In the genomic region with DNA sequence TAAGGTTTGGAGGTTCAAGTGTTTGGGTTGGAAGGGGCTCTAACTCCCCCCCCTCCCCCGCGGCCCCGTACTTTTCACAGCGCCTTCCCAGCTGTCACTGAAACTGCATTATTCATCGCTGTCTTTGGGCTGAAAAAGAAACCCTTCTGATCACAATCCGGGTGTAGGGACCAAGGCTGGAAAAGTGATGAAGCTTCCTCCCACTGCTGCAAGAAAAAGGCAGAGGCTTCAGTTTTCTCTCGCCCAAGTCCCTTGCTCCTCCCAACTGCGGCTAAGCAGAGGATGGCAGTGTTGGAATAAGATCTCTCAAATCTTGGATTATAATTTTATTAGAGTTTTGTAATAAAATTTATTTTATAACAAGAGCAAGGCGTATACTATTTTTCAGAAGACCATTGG, we compare ENCODE assay signal across 8 mouse cellular contexts. TPM values are rescaled to one million over a fixed set of nuclear protein-coding genes. Genes with fewer than 3 reads are reported as not detected.
DNase-seq lines count a peak whose midpoint lies in the region; ATAC-seq and TF ChIP-seq lines count a peak whose summit lies in the region.

No protein-coding gene starts in this region.

- no peaks in the 10 kb centered on the region for H3K79me2 ChIP-seq in heart, adult 2 months (replicated peaks; ENCODE audit: control insufficient read depth, insufficient read depth, low read length)
- no peaks in the 10 kb centered on the region for H3K79me2 ChIP-seq in macrophage (ENCODE audit: inconsistent target)

- ATAC-seq in G1E (ENCODE audit: extremely low read depth, insufficient number of reproducible peaks, low FRiP score, poor library complexity, severe bottlenecking) = no peak

- no peak for TF ChIP-seq CTCF in heart, adult 2 months (IDR thresholded peaks at IDR 0.05)
- TF ChIP-seq CTCF in G1E (IDR thresholded peaks at IDR 0.05; ENCODE audit: low read depth, low read length) = no peak

- peak overlapping the region; percentile 95 for H3K27ac ChIP-seq in heart, adult 2 months
- peak overlapping the region; percentile 90 for H3K27ac ChIP-seq in macrophage

- no peaks in the 10 kb centered on the region for H3K27me3 ChIP-seq in heart, adult 2 months (ENCODE audit: control insufficient read depth, insufficient read depth, low read length)
- 0 out of 2 replicates have a peak, but pooled peaks cover 3% of the 10 kb centered on the region for H3K27me3 ChIP-seq in G1E (ENCODE audit: insufficient read depth, low read length)

- H3K4me3 ChIP-seq in heart, adult 2 months = peak overlapping the region; percentile 44; the same call in 1 of the 2 replicates
- H3K4me3 ChIP-seq in G1E (ENCODE audit: low read depth, low read length) = peak overlapping the region; percentile 61; the same call in 1 of the 2 replicates
- no peak overlapping the region for H3K4me3 ChIP-seq in macrophage (ENCODE audit: inconsistent target)

- no peaks in the 10 kb centered on the region for H3K9me3 ChIP-seq in G1E (replicated peaks)

- peak overlapping the region; percentile 73 for H3K9ac ChIP-seq in heart, adult 2 months (ENCODE audit: low read depth, low read length)

- DNase-seq in heart, adult 2 months = no peak
- no peak for DNase-seq in heart, postnatal 25 days (ENCODE audit: low spot score)
- DNase-seq in G1E (ENCODE audit: low spot score) = no peak
- DNase-seq in heart, postnatal 10 days = peak; percentile 14 to 20
- no peak for DNase-seq in layer of hippocampus, adult 18-20 months (ENCODE audit: low spot score in 2 of 2)
- no peak for DNase-seq in gastrocnemius, postnatal 14 days
- no peak for DNase-seq in adrenal gland, postnatal 4 days (ENCODE audit: low spot score in 2 of 2)

- H3K4me1 ChIP-seq in heart, adult 2 months (ENCODE audit: control insufficient read depth, insufficient read depth, low read length) = peaks cover 6% of the 10 kb centered on the region
- H3K4me1 ChIP-seq in G1E (ENCODE audit: insufficient read depth, low read depth, low read length) = peaks cover 56% of the 10 kb centered on the region

- WGBS in heart, adult 2 months = 12% methylated on average over 9 of the region's 9 CpGs
- WGBS in macrophage (ENCODE audit: missing documents) = 38% methylated on average over 9 of the region's 9 CpGs

- no peaks in the 10 kb centered on the region for H3K36me3 ChIP-seq in heart, adult 2 months (ENCODE audit: control insufficient read depth, insufficient read depth, low read length)
- H3K36me3 ChIP-seq in G1E (replicated peaks) = no peaks in the 10 kb centered on the region
- H3K36me3 ChIP-seq in macrophage (ENCODE audit: inconsistent target) = no peaks in the 10 kb centered on the region

- TF ChIP-seq EP300 in heart, adult 2 months (IDR thresholded peaks at IDR 0.05; ENCODE audit: insufficient read depth, low read depth, low read length) = no peak

- no peak for TF ChIP-seq POLR2A in heart, adult 2 months (IDR thresholded peaks at IDR 0.05; ENCODE audit: insufficient read depth, low read depth, low read length)

- intact Hi-C loops in heart, adult 2 months (cut with DNase I) = loop anchor here (2.0 kb wide), 1 partner anchor 16 kb away; a partner anchor contains a TSS
- intact Hi-C loops in heart, postnatal 25 days (cut with DNase I) = no loop called here
- intact Hi-C loops in heart, postnatal 10 days (cut with DNase I) = loop anchor here (2.0 to 5.0 kb wide), 2 partner anchors 16 to 175 kb away; a partner anchor contains a TSS
- intact Hi-C loops in gastrocnemius, postnatal 14 days (cut with DNase I; ENCODE audit: low total_unique reads) = no loop called here

RNA-seq across cellular contexts. Expression of a gene that starts 2.1 kb away (rescaled TPM):
- 1 to 10 TPM; 5.6 to 6.6 TPM for total RNA-seq in heart, adult 2 months (2021)
- polyA plus RNA-seq in heart, adult 2 months (2012; rRNA removed) = 15.9 and 26.1 TPM in 2 replicates
- 1 to 10 TPM; 4.4 to 9.8 TPM for total RNA-seq in heart, postnatal 25 days (2021)
- total RNA-seq in G1E (2014; fragmentation: Nextera tagmentation) (28.3 and 38.2 TPM in 2 replicates), G1E (2017) (17.2 and 34.2 TPM in 2 replicates)
- polyA plus RNA-seq in G1E (2012) (70.8 and 77.9 TPM in 2 replicates), macrophage (2018) (4.1 to 7.3 TPM (median 4.2 TPM) in 3 replicates)
- 1 to 10 TPM; 5.8 to 7.8 TPM for total RNA-seq in heart, postnatal 10 days (2021)
- total RNA-seq in macrophage (2018; cell fraction: chromatin; rRNA removed) = 1 to 10 TPM in 7 of 26 experiments, under 1 TPM in 1, not detected in 18; 0.79 to 3.1 (median 1.5) TPM
- 1 to 10 TPM; 1.9 to 5.8 (median 3.9) TPM for total RNA-seq in macrophage (2018; cell fraction: cytosol; rRNA removed)
- total RNA-seq in macrophage (2018; cell fraction: nucleus; rRNA removed) = 1 to 10 TPM in 18 of 26 experiments, under 1 TPM in 1, not detected in 7; 0.86 to 6.4 (median 2.7) TPM
- total RNA-seq in layer of hippocampus, adult 18-20 months (2021) = 10 to 100 TPM; 15.2 to 21.0 TPM
- 1 to 10 TPM; 2.9 to 4.7 TPM for total RNA-seq in gastrocnemius, postnatal 14 days (2021)
- total RNA-seq in adrenal gland, postnatal 4 days (2021) = 10 to 100 TPM; 20.6 TPM

RNA-seq across cellular contexts. Expression of a gene that starts 13.1 kb away (rescaled TPM):
- 10 to 100 TPM; 15.3 to 17.8 TPM for total RNA-seq in heart, adult 2 months (2021)
- polyA plus RNA-seq in heart, adult 2 months (2012; rRNA removed) = 13.0 and 14.2 TPM in 2 replicates
- total RNA-seq in heart, postnatal 25 days (2021) = 10 to 100 TPM; 14.4 to 16.4 TPM
- total RNA-seq in G1E (2014; fragmentation: Nextera tagmentation) (5.3 and 6.4 TPM in 2 replicates), G1E (2017) (6.1 and 8.2 TPM in 2 replicates)
- polyA plus RNA-seq in G1E (2012) (25.9 and 37.4 TPM in 2 replicates), macrophage (2018) (11.7 to 37.1 TPM (median 15.6 TPM) in 3 replicates)
- 10 to 100 TPM; 16.7 to 19.4 TPM for total RNA-seq in heart, postnatal 10 days (2021)
- total RNA-seq in macrophage (2018; cell fraction: chromatin; rRNA removed) = 10 to 100 TPM in 17 of 26 experiments, 1 to 10 TPM in 9; 3.6 to 22.4 (median 12.0) TPM
- 10 to 100 TPM; 21.1 to 43.6 (median 31.0) TPM for total RNA-seq in macrophage (2018; cell fraction: cytosol; rRNA removed)
- 10 to 100 TPM; 13.9 to 44.9 (median 28.3) TPM for total RNA-seq in macrophage (2018; cell fraction: nucleus; rRNA removed)
- total RNA-seq in layer of hippocampus, adult 18-20 months (2021) = 10 to 100 TPM; 32.9 to 36.4 TPM
- total RNA-seq in gastrocnemius, postnatal 14 days (2021) = 10 to 100 TPM; 13.5 to 14.3 TPM
- total RNA-seq in adrenal gland, postnatal 4 days (2021) = 10 to 100 TPM; 24.3 to 26.0 TPM

RNA-seq across cellular contexts. Expression of a gene that starts 15.6 kb away (rescaled TPM):
- 10 to 100 TPM; 63.4 to 70.8 TPM for total RNA-seq in heart, adult 2 months (2021)
- 83.0 and 90.0 TPM in 2 replicates for polyA plus RNA-seq in heart, adult 2 months (2012; rRNA removed)
- total RNA-seq in heart, postnatal 25 days (2021) = 10 to 100 TPM; 59.6 to 65.7 TPM
- total RNA-seq in G1E (2014; fragmentation: Nextera tagmentation) (98.4 and 104 TPM in 2 replicates), G1E (2017) (4.4 and 5.8 TPM in 2 replicates)
- polyA plus RNA-seq in G1E (2012) (31.8 and 32.8 TPM in 2 replicates), macrophage (2018) (23.6 to 47.7 TPM (median 36.7 TPM) in 3 replicates)
- 10 to 100 TPM; 71.1 to 85.8 TPM for total RNA-seq in heart, postnatal 10 days (2021)
- total RNA-seq in macrophage (2018; cell fraction: chromatin; rRNA removed) = 100 to 1,000 TPM in 20 of 26 experiments, 10 to 100 TPM in 6; 79.4 to 259 (median 167) TPM
- total RNA-seq in macrophage (2018; cell fraction: cytosol; rRNA removed) = 10 to 100 TPM; 20.1 to 40.4 (median 26.4) TPM
- 100 to 1,000 TPM in 24 of 26 experiments, 10 to 100 TPM in 2; 83.9 to 283 (median 140) TPM for total RNA-seq in macrophage (2018; cell fraction: nucleus; rRNA removed)
- total RNA-seq in layer of hippocampus, adult 18-20 months (2021) = 1,000 to 10,000 TPM in 1 of 2 experiments, 100 to 1,000 TPM in 1; 995 to 1,010 TPM
- total RNA-seq in gastrocnemius, postnatal 14 days (2021) = 10 to 100 TPM; 37.9 to 39.7 TPM
- 100 to 1,000 TPM; 208 to 226 TPM for total RNA-seq in adrenal gland, postnatal 4 days (2021)

RNA-seq across cellular contexts. Expression of a gene that starts 22.4 kb away (rescaled TPM):
- total RNA-seq in heart, adult 2 months (2021) = 10 to 100 TPM; 44.4 to 79.8 TPM
- polyA plus RNA-seq in heart, adult 2 months (2012; rRNA removed) = 18.0 and 36.4 TPM in 2 replicates
- total RNA-seq in heart, postnatal 25 days (2021) = 10 to 100 TPM; 32.3 to 61.0 TPM
- total RNA-seq in G1E (2014; fragmentation: Nextera tagmentation) (55.2 and 55.5 TPM in 2 replicates), G1E (2017) (8.9 TPM in 2 replicates)
- polyA plus RNA-seq in G1E (2012) (40.6 TPM in 2 replicates), macrophage (2018) (8.8 to 17.5 TPM (median 11.6 TPM) in 3 replicates)
- 100 to 1,000 TPM in 1 of 2 experiments, 10 to 100 TPM in 1; 61.4 to 101 TPM for total RNA-seq in heart, postnatal 10 days (2021)
- 100 to 1,000 TPM in 3 of 26 experiments, 10 to 100 TPM in 20, 1 to 10 TPM in 3; 2.1 to 182 (median 41.9) TPM for total RNA-seq in macrophage (2018; cell fraction: chromatin; rRNA removed)
- total RNA-seq in macrophage (2018; cell fraction: cytosol; rRNA removed) = 10 to 100 TPM in 18 of 26 experiments, 1 to 10 TPM in 8; 1.2 to 30.8 (median 12.4) TPM
- 100 to 1,000 TPM in 2 of 26 experiments, 10 to 100 TPM in 19, 1 to 10 TPM in 5; 3.2 to 114 (median 23.5) TPM for total RNA-seq in macrophage (2018; cell fraction: nucleus; rRNA removed)
- total RNA-seq in layer of hippocampus, adult 18-20 months (2021) = 100 to 1,000 TPM in 1 of 2 experiments, 10 to 100 TPM in 1; 92.9 to 115 TPM
- 10 to 100 TPM; 22.1 to 77.5 TPM for total RNA-seq in gastrocnemius, postnatal 14 days (2021)
- total RNA-seq in adrenal gland, postnatal 4 days (2021) = 100 to 1,000 TPM in 1 of 2 experiments, 10 to 100 TPM in 1; 99.4 to 130 TPM

RNA-seq across cellular contexts. Expression of a gene that starts 27.2 kb away (rescaled TPM):
- total RNA-seq in heart, adult 2 months (2021) = under 1 TPM; 0.21 to 0.59 TPM
- polyA plus RNA-seq in heart, adult 2 months (2012; rRNA removed) = 0.61 and 1.1 TPM in 2 replicates
- 1 to 10 TPM in 1 of 2 experiments, under 1 TPM in 1; 0.62 to 1.2 TPM for total RNA-seq in heart, postnatal 25 days (2021)
- 176 and 241 TPM in 2 replicates for total RNA-seq in G1E (2014; fragmentation: Nextera tagmentation)
- 117 and 133 TPM in 2 replicates for total RNA-seq in G1E (2017)
- polyA plus RNA-seq in G1E (2012) = 296 TPM in 2 replicates
- total RNA-seq in heart, postnatal 10 days (2021) = 10 to 100 TPM; 11.6 to 15.4 TPM
- total RNA-seq in macrophage (2018; cell fraction: chromatin; rRNA removed) = 10 to 100 TPM in 7 of 26 experiments, 1 to 10 TPM in 15, under 1 TPM in 2, not detected in 2; 0.53 to 31.9 (median 6.0) TPM
- 1 to 10 TPM; 1.8 to 7.3 (median 4.3) TPM for total RNA-seq in macrophage (2018; cell fraction: cytosol; rRNA removed)
- total RNA-seq in macrophage (2018; cell fraction: nucleus; rRNA removed) = 10 to 100 TPM in 3 of 26 experiments, 1 to 10 TPM in 21, under 1 TPM in 1, not detected in 1; 0.69 to 20.2 (median 3.6) TPM
- polyA plus RNA-seq in macrophage (2018) = 4.2 to 8.5 TPM (median 7.3 TPM) in 3 replicates
- not detected for total RNA-seq in layer of hippocampus, adult 18-20 months (2021)
- 1 to 10 TPM; 4.2 to 4.4 TPM for total RNA-seq in gastrocnemius, postnatal 14 days (2021)
- total RNA-seq in adrenal gland, postnatal 4 days (2021) = 10 to 100 TPM; 41.5 to 41.7 TPM

Comparison
In these comparisons a context has a peak if more than half of its experiments do, and no peak if none do; other contexts are left out.
1. DNase-seq: peak in heart, postnatal 10 days (2 of 2); none in heart, adult 2 months (0 of 2), heart, postnatal 25 days (single experiment), G1E (single experiment), layer of hippocampus, adult 18-20 months (0 of 2), gastrocnemius, postnatal 14 days (single experiment) and adrenal gland, postnatal 4 days (0 of 2).
2. intact Hi-C loops: an anchor here in heart, adult 2 months (2.0 kb wide) and heart, postnatal 10 days (2.0 to 5.0 kb wide); none called in heart, postnatal 25 days and gastrocnemius, postnatal 14 days.
3. RNA of a gene that starts 15.6 kb away (total RNA-seq): 995 to 1,010 TPM in layer of hippocampus, adult 18-20 months; 208 to 226 TPM in adrenal gland, postnatal 4 days, 4.4 to 104 TPM in G1E, 71.1 to 85.8 TPM in heart, postnatal 10 days, 63.4 to 70.8 TPM in heart, adult 2 months, 59.6 to 65.7 TPM in heart, postnatal 25 days and 37.9 to 39.7 TPM in gastrocnemius, postnatal 14 days; every median in the first group is over 4 times any median in the second.